Mouse (Mus musculus) hindbrain, embryonic 11.5 days (tissue): ENCODE results near the gene Daam1. TPM values are rescaled to one million over a fixed set of nuclear protein-coding genes. Genes with fewer than 3 reads are reported as not detected.

Experiments
- ATAC-seq: fragments of 200-750 bp; cut with Nextera tagmentation; 2 replicates; pipeline ENCODE4 v1.8.0; 2017; ENCODE audit warnings: mild to moderate bottlenecking, moderate TSS enrichment, moderate library complexity; ENCODE audit not compliant: low FRiP score
- DNase-seq: peaks from one replicate; pipeline ENCODE4 v3.0.0-alpha.2; 2015; ENCODE audit warnings: low spot score
- H3K27ac ChIP-seq: fragments of 300-500 bp; sonication (generic); 2 replicates; pipeline ENCODE4 v1.5.1; 2014; ENCODE audit warnings: mild to moderate bottlenecking, low read depth, low read length
- H3K27me3 ChIP-seq: fragments of 300-500 bp; sonication (generic); 2 replicates; pipeline ENCODE4 v1.6.1; 2014; ENCODE audit warnings: mild to moderate bottlenecking, low read length, moderate library complexity, mixed read lengths; ENCODE audit not compliant: control insufficient read depth, insufficient read depth
- H3K36me3 ChIP-seq: fragments of 300-500 bp; sonication (generic); 2 replicates; pipeline ENCODE4 v1.6.1; 2014; ENCODE audit warnings: mild to moderate bottlenecking, low read length, moderate library complexity, mixed read lengths; ENCODE audit not compliant: control insufficient read depth, insufficient read depth
- H3K4me1 ChIP-seq: fragments of 300-500 bp; sonication (generic); replicated peaks from 2 replicates; pipeline ENCODE4 v1.6.1; 2014; ENCODE audit warnings: low read length, mixed read lengths; ENCODE audit not compliant: control insufficient read depth, insufficient read depth
- H3K4me2 ChIP-seq: fragments of 300-500 bp; sonication (generic); replicated peaks from 2 replicates; pipeline ENCODE4 v1.6.1; 2014; ENCODE audit warnings: mild to moderate bottlenecking, low read depth, low read length
- H3K4me3 ChIP-seq: fragments of 300-500 bp; sonication (generic); 2 replicates; pipeline ENCODE4 v1.5.1; 2014; ENCODE audit warnings: low read depth, low read length
- H3K9ac ChIP-seq: fragments of 300-500 bp; sonication (generic); 2 replicates; pipeline ENCODE4 v1.6.1; 2014; ENCODE audit warnings: low read depth, low read length
- H3K9me3 ChIP-seq: fragments of 300-500 bp; sonication (generic); 2 replicates; pipeline ENCODE4 v1.6.1; 2016; ENCODE audit warnings: low read length; ENCODE audit not compliant: control insufficient read depth
- WGBS: fragments of 180-500 bp; shearing (Covaris S2); extraction: QIAGEN DNeasy Blood & Tissue Kit; methylation state at CpG from one replicate; pipeline ENCODE4 v1.1.7; 2014; 5-methylcytosine and 5-hydroxymethylcytosine counted together
- polyA plus RNA-seq: library from polyadenylated mRNA; unstranded; fragments of >200 nt; fragmentation: Nextera tagmentation; extraction: Ambion mirVana; gene quantifications from 2 replicates; pipeline ENCODE4 v1.2.1, GENCODE M21; 2014

Gene Daam1
- polyA plus RNA-seq, 1 experiment from 2014 or later: 30.9 TPM

DNA sequence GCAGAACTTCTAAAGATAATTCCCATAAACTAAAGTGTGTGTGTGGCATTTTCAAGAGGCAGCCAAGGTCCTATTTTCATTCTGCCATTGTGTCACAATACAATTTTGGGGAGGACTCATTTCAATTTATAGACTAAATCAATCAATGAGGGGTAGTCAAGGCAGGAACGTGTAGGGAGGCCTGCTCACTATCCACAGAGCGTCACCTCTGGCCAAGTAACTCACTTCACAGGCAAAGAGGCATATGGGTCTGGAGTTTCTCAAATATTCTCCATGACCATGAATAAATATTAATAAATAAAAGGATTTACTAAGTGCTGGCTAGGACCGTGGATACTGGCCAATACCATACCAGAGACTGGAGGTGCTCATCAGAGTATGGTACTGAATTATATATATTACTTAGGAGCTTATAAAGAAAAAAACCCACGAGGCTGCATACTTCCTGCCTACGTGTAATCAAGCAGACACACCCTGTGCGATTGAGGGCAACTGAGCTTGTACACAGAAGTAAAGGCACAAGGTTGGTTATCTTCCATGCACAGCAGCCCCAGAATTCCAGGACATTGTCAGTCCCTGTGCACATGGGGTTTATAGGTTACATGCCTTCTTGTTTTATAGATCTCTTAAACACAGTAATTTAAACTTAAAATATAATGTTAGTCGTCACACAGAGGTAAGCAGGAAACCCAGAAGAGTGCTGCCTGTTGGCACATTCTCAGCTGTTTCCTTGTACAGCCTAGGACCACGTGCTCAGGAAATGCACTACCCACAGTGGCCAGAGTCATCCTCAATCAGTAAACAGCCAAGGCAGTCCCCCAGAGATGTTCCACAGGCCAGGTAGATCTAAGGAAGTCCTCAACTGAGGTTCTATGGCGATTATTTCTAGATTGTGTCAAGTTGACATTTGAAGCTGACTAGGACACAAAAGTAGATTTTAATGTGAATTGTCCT lies 101.8 kb downstream of the Daam1 start:
- no peak for ATAC-seq
- no peak for DNase-seq
- WGBS: 88% methylated on average over 9 of the region's 9 CpGs
- Histone ChIP-seq H3K36me3 (no peaks in the 10 kb centered on the region), H3K9ac (no peak overlapping the region), H3K27ac (no peak overlapping the region), H3K4me1 (no peaks in the 10 kb centered on the region), H3K9me3 (no peaks in the 10 kb centered on the region), H3K4me3 (no peak overlapping the region), H3K4me2 (no peak overlapping the region), H3K27me3 (no peaks in the 10 kb centered on the region)

DNA sequence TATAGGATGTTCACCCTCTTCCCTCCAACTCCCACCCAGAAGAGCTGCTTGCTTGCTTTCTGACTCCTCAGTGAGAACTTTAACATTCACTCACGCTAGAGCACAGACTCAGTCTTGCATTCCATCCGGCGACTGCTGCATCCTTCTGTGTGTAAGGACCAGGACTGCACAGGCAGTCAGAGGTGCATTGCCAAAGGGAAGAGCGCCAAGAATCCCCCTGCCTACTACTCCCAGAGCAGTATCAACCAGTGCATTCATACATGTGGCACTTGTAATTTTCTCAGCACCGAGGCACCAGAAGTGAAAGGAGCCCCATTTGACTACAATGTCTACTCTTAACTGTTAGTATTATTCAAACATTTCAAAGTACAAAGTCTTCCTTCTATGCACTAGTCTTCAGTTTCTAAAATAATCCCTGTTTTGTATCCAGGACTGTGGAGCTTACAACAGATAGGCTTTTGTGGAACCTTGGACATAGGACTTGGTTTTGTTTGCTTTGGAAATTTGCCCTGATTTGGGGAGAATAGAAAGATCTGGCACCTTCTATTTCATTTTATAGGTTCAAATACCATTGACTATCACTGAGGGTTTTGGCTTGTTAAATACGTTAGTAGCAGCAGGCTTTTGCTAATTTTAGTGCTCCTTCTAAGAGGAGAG lies 103.2 kb downstream of the Daam1 start:
- H3K9me3 ChIP-seq: no peaks in the 10 kb centered on the region
- no peak overlapping the region for H3K27ac ChIP-seq
- no peaks in the 10 kb centered on the region for H3K36me3 ChIP-seq
- DNase-seq (no peak), ATAC-seq (no peak)
- no peak overlapping the region for H3K9ac ChIP-seq
- no peak overlapping the region for H3K4me2 ChIP-seq
- no peak overlapping the region for H3K4me3 ChIP-seq
- WGBS: 94% methylated on average over 6 of the region's 6 CpGs
- H3K4me1 ChIP-seq: no peaks in the 10 kb centered on the region
- no peaks in the 10 kb centered on the region for H3K27me3 ChIP-seq

DNA sequence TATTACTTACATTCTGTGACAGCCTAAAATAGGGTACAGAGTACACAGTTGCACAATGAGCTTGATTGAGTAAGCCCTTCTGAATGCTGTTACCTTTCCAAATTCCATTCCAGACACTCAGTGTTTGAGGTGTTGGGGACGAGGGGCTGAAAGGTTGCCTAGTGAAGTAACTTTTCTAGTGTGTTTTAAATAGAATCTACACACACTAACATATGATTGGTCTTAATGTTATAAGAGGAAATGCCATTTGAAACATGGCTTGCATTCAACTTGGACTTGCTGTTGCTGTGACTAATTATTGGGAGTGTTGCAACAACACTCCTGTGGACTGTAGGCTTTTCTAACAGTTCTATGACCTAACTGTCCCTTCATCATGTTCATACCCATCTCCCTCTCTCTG lies 105.8 kb downstream of the Daam1 start:
- 92% methylated on average over 1 of the region's 1 CpGs for WGBS
- H3K27me3 ChIP-seq: no peaks in the 10 kb centered on the region
- no peak overlapping the region for H3K9ac ChIP-seq
- H3K4me3 ChIP-seq: no peak overlapping the region
- H3K27ac ChIP-seq: no peak overlapping the region
- no peaks in the 10 kb centered on the region for H3K36me3 ChIP-seq
- no peaks in the 10 kb centered on the region for H3K9me3 ChIP-seq
- H3K4me1 ChIP-seq: no peaks in the 10 kb centered on the region
- no peak for ATAC-seq
- no peak for DNase-seq
- H3K4me2 ChIP-seq: no peak overlapping the region

DNA sequence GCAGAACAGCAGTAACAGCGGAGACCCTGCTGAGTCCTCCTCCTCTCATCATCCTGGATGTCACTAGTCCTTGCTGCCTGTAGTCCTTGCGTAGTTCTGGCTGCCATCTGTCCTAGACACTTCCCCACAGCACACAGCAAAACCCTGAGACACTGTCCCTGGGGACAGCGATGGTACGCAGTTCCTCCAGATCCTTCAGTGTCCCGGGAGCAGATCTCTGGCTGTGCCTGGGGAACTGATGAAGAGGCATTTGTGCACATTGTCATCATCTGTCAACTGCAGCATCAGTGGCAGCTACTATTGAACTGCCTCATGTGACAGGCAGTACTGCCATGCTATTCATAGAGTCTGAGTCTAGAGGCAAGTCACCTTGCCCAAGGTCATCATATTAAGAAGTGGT lies 107.6 kb downstream of the Daam1 start:
- H3K27me3 ChIP-seq: no peaks in the 10 kb centered on the region
- WGBS: 76% methylated on average over 5 of the region's 5 CpGs
- no peaks in the 10 kb centered on the region for H3K4me1 ChIP-seq
- no peak overlapping the region for H3K9ac ChIP-seq
- H3K36me3 ChIP-seq: no peaks in the 10 kb centered on the region
- no peaks in the 10 kb centered on the region for H3K9me3 ChIP-seq
- no peak overlapping the region for H3K4me2 ChIP-seq
- no peak overlapping the region for H3K27ac ChIP-seq
- DNase-seq: no peak
- no peak for ATAC-seq
- no peak overlapping the region for H3K4me3 ChIP-seq

DNA sequence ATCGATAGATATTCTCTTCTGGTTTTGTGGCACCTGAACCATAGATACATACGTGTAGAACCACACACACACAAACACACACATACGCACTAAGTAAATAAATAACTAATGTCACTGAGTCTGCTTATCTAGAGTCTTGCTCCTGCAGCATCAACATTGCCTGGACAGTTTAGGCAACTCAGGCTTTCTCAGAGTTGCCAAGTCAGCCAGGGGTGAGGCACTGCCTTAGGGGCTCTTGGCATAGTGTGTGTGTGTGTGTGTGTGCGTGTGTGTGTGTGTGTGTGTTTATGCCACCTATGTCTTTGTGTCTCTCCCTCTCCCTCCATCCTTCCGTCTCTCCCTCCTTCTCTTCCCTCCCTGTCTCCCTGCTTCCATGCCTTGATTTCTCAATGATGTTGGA lies 110.4 kb downstream of the Daam1 start:
- DNase-seq (no peak), ATAC-seq (no peak)
- Histone ChIP-seq H3K27me3 (no peaks in the 10 kb centered on the region), H3K27ac (no peak overlapping the region), H3K4me2 (no peak overlapping the region), H3K4me1 (no peaks in the 10 kb centered on the region), H3K9me3 (no peaks in the 10 kb centered on the region), H3K36me3 (peaks cover 6% of the 10 kb centered on the region; the same call in 1 of the 2 replicates), H3K4me3 (no peak overlapping the region), H3K9ac (no peak overlapping the region)
- WGBS: over 99% methylated on average over 5 of the region's 5 CpGs

DNA sequence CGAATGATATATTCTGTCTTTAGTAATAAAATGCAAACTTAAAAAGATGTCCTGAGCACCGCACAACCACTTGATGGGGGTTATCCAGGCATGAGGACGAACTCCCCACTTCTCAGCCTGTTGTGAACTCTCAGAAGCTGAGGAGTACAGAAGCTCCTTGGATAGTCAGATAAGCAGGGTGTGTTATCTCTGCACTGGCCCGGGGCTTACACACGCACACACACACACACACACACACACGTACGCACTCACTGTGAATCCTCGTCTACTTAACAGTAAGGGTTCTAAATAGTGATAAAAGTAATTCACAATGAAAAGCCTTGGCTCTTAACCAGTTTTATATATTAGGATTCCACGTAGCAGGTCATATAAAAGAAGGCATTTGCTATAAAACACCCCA lies 112.2 kb downstream of the Daam1 start:
- peaks cover 6% of the 10 kb centered on the region; the same call in 1 of the 2 replicates for H3K36me3 ChIP-seq
- H3K9ac ChIP-seq: no peak overlapping the region
- H3K4me2 ChIP-seq: no peak overlapping the region
- H3K9me3 ChIP-seq: no peaks in the 10 kb centered on the region
- ATAC-seq: no peak
- H3K4me1 ChIP-seq: no peaks in the 10 kb centered on the region
- no peak for DNase-seq
- no peak overlapping the region for H3K4me3 ChIP-seq
- no peak overlapping the region for H3K27ac ChIP-seq
- H3K27me3 ChIP-seq: no peaks in the 10 kb centered on the region
- 92% methylated on average over 9 of the region's 9 CpGs for WGBS

DNA sequence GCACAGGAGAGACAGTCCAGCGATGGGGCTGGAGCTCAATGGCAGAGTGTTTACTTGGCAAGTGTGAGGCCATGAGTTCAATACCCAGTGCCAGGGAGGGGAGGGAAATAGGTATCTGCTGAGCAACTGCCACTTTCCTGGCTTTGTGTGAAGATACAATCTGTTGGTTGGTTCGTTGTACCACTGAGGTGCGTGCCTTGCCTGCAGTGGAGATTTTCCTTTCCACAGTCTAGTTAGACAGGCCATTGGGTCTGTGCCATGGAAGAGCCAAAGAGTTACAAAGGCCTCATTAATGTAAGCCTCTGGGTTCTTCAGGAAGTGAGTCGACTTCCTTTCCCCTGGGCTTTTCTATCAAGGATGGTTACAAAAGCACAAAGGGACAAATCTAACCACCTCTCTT lies 112.8 kb downstream of the Daam1 start:
- Histone ChIP-seq H3K9me3 (no peaks in the 10 kb centered on the region), H3K27me3 (no peaks in the 10 kb centered on the region), H3K4me3 (no peak overlapping the region), H3K9ac (no peak overlapping the region), H3K36me3 (peaks cover 6% of the 10 kb centered on the region; the same call in 1 of the 2 replicates), H3K27ac (no peak overlapping the region), H3K4me2 (no peak overlapping the region), H3K4me1 (no peaks in the 10 kb centered on the region)
- no peak for ATAC-seq
- DNase-seq: no peak
- 92% methylated on average over 4 of the region's 4 CpGs for WGBS

DNA sequence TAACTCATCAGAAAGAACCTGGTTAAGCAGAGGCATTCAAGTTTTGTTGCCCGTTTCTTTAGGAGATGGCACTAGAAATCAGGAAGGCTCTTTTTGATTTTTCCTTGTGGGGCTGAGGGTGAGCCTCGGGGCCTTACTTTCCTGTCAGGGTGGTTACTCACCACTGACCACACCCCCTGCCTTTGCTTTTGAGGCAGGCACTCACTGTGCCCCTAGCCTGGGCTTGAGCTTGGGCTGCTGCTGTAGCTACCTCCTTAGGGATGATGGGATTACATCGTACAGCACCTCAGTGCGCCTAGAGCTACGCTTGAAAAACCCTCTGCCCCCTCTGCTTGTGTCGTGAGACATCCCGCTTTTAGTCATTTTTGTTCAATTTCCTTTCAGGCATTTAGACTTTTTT lies 115.0 kb downstream of the Daam1 start:
- ATAC-seq: no peak
- Histone ChIP-seq H3K9ac (no peak overlapping the region), H3K9me3 (no peaks in the 10 kb centered on the region), H3K27ac (no peak overlapping the region), H3K27me3 (no peaks in the 10 kb centered on the region), H3K4me1 (no peaks in the 10 kb centered on the region), H3K36me3 (peaks cover 6% of the 10 kb centered on the region; the same call in 1 of the 2 replicates), H3K4me2 (no peak overlapping the region), H3K4me3 (no peak overlapping the region)
- DNase-seq: no peak
- 86% methylated on average over 7 of the region's 7 CpGs for WGBS
